Comparison of ENCODE assay signal across 8 mouse cellular contexts in the genomic region with DNA sequence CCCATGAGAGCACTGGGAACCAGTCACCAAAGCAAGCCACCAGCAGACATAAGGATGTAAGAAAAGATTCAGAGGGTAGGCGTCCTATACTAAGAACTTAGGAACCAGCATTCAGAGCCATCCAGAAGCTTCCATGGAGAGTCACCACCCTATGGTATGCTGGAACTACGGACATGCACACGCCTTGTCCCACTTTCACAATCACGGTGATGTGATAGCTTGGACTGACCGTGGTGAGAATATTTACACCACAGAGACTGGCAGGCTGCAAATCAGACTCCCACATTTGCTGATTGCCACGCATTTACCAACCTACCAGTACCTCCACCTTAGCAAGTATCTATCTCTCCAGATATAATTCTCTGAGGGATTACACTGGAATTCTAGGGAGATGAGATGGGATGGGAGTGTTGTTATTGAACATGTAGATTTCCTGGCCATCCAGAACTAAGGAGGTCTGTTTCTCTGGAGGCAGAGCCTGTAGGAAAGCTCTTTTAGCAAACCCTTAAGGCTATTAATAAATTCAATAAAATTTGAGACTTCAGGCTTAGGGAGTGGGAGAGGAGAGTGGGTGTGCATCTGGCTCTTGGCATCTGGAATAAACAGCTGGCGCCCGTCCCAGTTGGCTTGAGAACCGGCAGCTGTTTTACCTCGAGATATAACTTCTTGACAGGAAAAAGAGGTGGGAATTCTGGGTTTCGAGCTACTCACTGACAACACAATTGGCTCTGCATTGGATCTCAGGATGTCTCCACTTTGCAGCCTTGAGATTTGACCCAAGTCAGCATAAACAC.
DNase-seq lines count a peak whose midpoint lies in the region; ATAC-seq and TF ChIP-seq lines count a peak whose summit lies in the region.

No protein-coding gene starts in this region.

- peak overlapping the region; percentile 80 for H3K27ac ChIP-seq in kidney, embryonic 14.5 days (ENCODE audit: low read depth, low read length)
- H3K27ac ChIP-seq in layer of hippocampus, adult 2 months = no peak overlapping the region
- H3K27ac ChIP-seq in forebrain, embryonic 13.5 days = no peak overlapping the region

- H3K27me3 ChIP-seq in kidney, embryonic 14.5 days (ENCODE audit: control insufficient read depth, insufficient read depth, low read length) = no peaks in the 10 kb centered on the region
- H3K27me3 ChIP-seq in forebrain, embryonic 13.5 days = no peaks in the 10 kb centered on the region

- no peak overlapping the region for H3K4me3 ChIP-seq in kidney, embryonic 14.5 days (ENCODE audit: low read length)
- no peak overlapping the region for H3K4me3 ChIP-seq in layer of hippocampus, adult 2 months
- no peak overlapping the region for H3K4me3 ChIP-seq in forebrain, embryonic 13.5 days

- no peak overlapping the region for H3K4me2 ChIP-seq in kidney, embryonic 14.5 days (replicated peaks; ENCODE audit: low read depth, low read length)
- no peak overlapping the region for H3K4me2 ChIP-seq in forebrain, embryonic 13.5 days

- DNase-seq in brain, adult 2 months (ENCODE audit: low read depth, low spot score) = peak; percentile 11
- DNase-seq in gastrocnemius, postnatal 4 days (ENCODE audit: low spot score in 2 of 2) = peak; percentile 72 to 82
- DNase-seq in ovary, postnatal 10 days (ENCODE audit: low spot score) = peak; percentile 87
- DNase-seq in embryo, embryonic 9.5 days (ENCODE audit: extremely low spot score) = no peak
- DNase-seq in layer of hippocampus, adult 2 months (ENCODE audit: low spot score in 2 of 2) = no peak
- DNase-seq in yolk sac, embryonic 10.5 days (ENCODE audit: low spot score) = no peak

- H3K9me3 ChIP-seq in kidney, embryonic 14.5 days (ENCODE audit: control insufficient read depth, low read length) = no peaks in the 10 kb centered on the region; the same call in 1 of the 2 replicates
- no peaks in the 10 kb centered on the region for H3K9me3 ChIP-seq in forebrain, embryonic 13.5 days (replicated peaks)

- peaks cover 40% of the 10 kb centered on the region for H3K4me1 ChIP-seq in kidney, embryonic 14.5 days (ENCODE audit: control insufficient read depth, insufficient read depth, low read length)
- peaks cover 21% of the 10 kb centered on the region for H3K4me1 ChIP-seq in forebrain, embryonic 13.5 days

- H3K36me3 ChIP-seq in kidney, embryonic 14.5 days (ENCODE audit: control insufficient read depth, insufficient read depth, low read length) = no peaks in the 10 kb centered on the region
- no peaks in the 10 kb centered on the region for H3K36me3 ChIP-seq in forebrain, embryonic 13.5 days (ENCODE audit: poor library complexity, severe bottlenecking)

- peak; percentile 62 for ATAC-seq in kidney, embryonic 14.5 days (ENCODE audit: low FRiP score, low TSS enrichment)
- ATAC-seq in forebrain, embryonic 13.5 days = no peak

- H3K9ac ChIP-seq in kidney, embryonic 14.5 days (ENCODE audit: low read depth, low read length) = no peak overlapping the region; the same call in 1 of the 2 replicates
- no peak overlapping the region for H3K9ac ChIP-seq in forebrain, embryonic 13.5 days

- no peak for TF ChIP-seq CTCF in layer of hippocampus, adult 2 months (conservative IDR thresholded peaks at IDR 0.05)

- 44% methylated on average over 11 of the region's 11 CpGs for WGBS in kidney, embryonic 14.5 days
- WGBS in forebrain, embryonic 13.5 days = 87% methylated on average over 11 of the region's 11 CpGs

Comparison
In these comparisons a context has a peak if more than half of its experiments do, and no peak if none do; other contexts are left out.
1. DNase-seq: peak in brain, adult 2 months (single experiment), gastrocnemius, postnatal 4 days (2 of 2) and ovary, postnatal 10 days (single experiment); none in embryo, embryonic 9.5 days (single experiment), layer of hippocampus, adult 2 months (0 of 2) and yolk sac, embryonic 10.5 days (single experiment).